Mouse (Mus musculus) pancreas, adult 10 weeks (tissue): Measurements from ENCODE around the gene Tjp3. TPM values are rescaled to one million over a fixed set of nuclear protein-coding genes. Genes with fewer than 3 reads are reported as not detected.

Experiments
- polyA plus RNA-seq: library from polyadenylated mRNA; stranded (reverse); fragments of 350-450 nt; fragmentation: Illumina TruSeq; extraction: RNeasy Lipid Tissue Mini Kit (QIAGEN cat#74804); gene quantifications from one replicate; pipeline ENCODE4 v1.2.3, GENCODE M21; 2015; ENCODE audit warnings: low read depth, low replicate concordance; ENCODE audit not compliant: insufficient read depth

Tjp3 gene
- polyA plus RNA-seq: 3.9 TPM

GRCm38 (mm10) chr10:81291511-81292104 is at the start of gene Tjp3:
Gene Tjp3 (minus strand): TSS chr10:81291581.

GRCm38 (mm10) chr10:81328386-81328785 is 37.0 kb upstream of the Tjp3 start, which contains the start of gene Tbxa2r:
Gene Tbxa2r (plus strand): TSS chr10:81328731.

GRCm38 (mm10) chr10:81320550-81321347 is 29.4 kb upstream of the Tjp3 start, which contains the start of gene Cactin:
Gene Cactin (plus strand): TSS chr10:81321103.

GRCm38 (mm10) chr10:81292554-81293333 is 1.4 kb upstream of the Tjp3 start, which contains the start of gene Pip5k1c:
Gene Pip5k1c (plus strand): TSS chr10:81292963.

DNA sequence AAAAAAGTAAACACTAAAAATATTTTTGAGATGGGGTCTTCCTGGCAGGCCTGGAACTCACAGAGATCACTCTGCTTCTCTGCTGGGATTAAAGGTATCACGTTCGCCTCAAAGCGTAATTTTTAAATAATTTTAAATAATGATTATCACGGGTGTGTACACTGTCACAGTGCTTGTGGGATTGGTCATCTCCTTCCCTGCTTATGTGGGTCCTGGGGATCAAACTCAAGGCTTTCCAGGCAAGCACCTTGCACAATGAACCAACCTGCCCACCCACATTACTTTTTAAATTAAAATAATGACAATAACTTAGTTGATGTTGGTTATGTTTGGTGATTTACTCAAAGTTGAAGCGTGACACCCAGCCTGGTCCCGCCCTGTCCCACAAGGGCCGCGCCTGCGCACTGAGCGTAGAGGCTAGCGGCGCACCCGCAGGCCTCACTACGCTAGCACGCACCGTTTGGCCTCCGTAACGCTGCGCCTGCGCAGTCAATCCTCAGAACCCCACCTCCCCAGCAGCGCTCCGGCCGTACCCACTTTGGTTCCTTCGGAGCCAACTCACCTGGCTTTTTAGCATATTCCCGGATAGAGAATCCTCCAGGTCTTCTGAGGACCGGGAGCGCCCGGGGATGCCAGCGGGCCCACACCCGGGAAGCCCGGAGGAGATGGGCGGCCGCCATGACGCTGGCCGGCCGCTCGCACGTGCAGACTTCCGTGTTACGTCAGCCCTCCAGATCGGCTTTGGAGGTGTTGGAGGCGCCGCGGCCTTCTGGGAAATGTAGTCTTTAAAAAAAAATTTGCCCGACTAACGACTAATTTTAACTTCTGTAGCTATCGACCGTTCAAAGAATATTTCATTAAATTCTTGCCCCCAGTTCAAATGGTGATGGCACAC is 24.9 kb downstream of the Tjp3 start, which contains the start of the genes Mrpl54 and Apba3:
Mrpl54 (minus strand) TSS at position 724 of the 895 bp plus-strand sequence.
Apba3 (plus strand) TSS at position 750 of the 895 bp plus-strand sequence.

DNA sequence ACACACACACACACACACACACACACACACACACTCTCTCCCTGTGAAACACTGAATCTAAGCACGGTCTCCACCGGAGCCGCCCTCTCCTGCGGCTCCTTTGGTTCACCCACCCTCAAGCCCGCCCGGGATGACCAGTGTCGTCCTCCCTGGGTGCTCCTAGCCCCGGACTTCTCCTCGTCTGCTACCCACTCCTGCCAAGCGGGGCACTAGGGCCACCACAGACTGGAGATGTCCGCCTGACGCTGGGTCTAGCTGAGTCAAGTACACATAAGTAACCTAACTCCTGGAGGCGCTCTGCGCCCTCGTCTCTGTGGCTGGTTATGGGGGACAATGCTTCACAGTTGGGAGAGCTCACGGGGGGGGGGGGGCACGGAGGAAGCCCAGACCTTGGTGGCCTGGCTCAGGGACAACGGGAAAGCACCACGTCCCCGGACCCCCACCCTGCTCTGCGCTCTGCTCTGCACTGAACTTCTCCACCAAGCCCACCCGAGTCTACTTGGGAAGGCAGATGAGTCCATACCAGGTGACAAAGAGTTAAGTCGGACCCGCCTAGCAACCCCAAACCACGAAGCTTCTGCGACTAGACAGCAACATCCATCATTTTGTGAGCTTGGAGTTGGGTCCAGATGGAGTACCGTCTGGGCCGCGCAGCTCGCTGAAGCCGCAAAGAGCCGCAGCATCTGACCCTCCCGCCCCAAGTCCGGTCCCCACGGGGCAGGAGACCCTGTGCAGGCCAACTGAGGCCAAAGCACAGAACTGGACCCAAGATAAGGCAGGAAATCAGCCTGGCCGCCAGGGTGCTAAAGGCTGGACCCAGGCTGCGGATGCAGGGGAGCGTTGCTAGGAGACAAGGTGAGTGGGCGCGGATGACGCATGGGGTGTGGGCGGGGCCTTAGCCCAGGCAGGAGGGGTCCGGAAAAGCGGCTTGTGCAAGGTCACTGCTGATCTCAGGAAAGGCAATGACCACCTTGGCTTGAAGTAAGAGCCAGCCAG is 38.7 kb downstream of the Tjp3 start, which contains the start of gene Matk:
Matk (plus strand) TSS at position 512 of the 996 bp plus-strand sequence.

DNA sequence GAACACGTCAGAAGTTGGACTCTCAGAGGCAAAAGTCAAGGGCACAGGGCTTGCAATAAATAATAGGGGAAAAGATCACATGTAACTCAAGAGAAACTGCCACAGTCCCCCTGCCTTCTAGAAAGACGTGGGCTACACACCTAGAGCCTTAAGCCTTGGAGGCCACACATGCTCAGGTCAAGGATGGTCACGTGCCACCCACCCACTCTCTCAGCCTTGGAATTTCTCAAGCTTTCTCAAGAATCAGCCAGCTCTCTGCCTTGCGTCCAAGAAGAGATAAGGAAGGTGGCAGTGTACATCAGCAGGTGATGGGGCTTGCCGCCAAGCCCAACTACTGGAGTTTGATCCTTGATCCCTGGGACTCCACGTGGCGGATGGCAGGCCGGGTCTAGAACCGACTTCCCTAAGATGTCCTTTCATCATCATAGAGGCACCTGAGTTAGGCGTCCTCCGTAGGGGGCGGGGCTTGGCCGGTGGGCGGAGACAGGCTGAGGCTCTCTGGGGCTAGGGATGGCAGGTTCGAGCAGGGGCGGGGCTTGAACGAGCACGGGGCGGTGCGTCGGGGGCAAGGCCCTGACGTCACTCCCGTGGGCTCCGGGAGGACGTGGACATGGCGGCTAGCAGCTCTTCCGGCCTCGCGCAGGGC is 58.7 kb downstream of the Tjp3 start, which contains the start of gene Zfr2:
Zfr2 (plus strand) TSS at position 576 of the 646 bp plus-strand sequence.

DNA sequence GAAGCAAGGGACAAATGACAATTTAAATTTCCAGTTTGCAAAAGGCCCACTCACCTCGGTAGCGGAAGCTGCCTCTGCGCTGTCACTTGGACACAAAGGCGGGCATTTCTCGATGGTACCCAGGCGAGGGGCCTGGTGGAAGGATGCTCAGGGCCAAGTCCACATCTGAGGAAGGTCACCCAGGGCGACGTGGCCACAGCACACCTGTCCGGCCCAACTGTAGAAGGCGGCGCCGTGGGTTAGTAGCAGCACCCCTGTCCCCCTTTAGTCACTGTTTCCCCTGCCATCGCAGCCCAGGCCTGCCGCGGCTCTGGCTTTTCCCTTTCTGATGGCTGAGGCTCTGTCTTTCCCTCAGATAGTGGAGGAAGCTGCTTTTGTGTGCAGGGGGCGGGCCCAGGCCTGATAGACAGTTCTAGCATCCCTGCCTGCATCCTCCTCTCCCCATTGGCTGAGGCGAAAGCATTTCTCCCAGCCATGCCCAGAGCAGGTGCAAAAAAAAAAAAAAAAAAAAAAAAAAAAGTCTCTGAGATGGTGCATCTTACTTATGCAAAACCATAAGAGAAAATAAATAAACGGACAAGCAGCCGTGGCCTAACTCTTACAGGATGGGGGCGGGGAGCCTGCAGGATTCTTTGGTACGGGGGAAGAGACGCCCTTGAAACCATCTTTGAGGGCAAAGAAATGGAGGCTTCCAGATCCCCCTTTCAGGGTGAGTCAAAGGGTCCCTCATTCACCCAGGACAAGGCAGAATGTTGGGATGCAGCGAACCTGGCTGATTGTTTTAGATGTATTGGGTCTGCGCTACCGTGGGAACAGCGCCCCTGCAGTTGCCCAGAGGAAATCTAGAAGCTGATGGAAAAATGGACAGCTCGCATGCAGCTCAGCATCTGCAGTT is 60.7 kb downstream of the Tjp3 start, which contains the start of gene Atcay:
Atcay (minus strand) TSS at position 396 of the 895 bp plus-strand sequence.

Other genes with a start within 250 kb of the Tjp3 start
- 24.1 TPM for gene Sgta, start 231.4 kb downstream of the Tjp3 start, polyA plus RNA-seq
- gene Thop1, start 221.5 kb downstream of the Tjp3 start, polyA plus RNA-seq: 11.8 TPM
- gene Creb3l3, start 192.7 kb downstream of the Tjp3 start, polyA plus RNA-seq: not detected
- 47.4 TPM for gene Map2k2, start 185.7 kb downstream of the Tjp3 start, polyA plus RNA-seq
- 5.4 TPM for gene Zbtb7a, start 156.4 kb downstream of the Tjp3 start, polyA plus RNA-seq
- gene Pias4, start 123.7 kb downstream of the Tjp3 start, polyA plus RNA-seq: 7.3 TPM
- 283 TPM for gene Eef2, start 115.0 kb downstream of the Tjp3 start, polyA plus RNA-seq
- gene Dapk3, start 108.6 kb downstream of the Tjp3 start, polyA plus RNA-seq: 9.3 TPM
- not detected for gene 4930442H23Rik, start 107.7 kb downstream of the Tjp3 start, polyA plus RNA-seq
- gene Nmrk2, start 89.5 kb downstream of the Tjp3 start, polyA plus RNA-seq: not detected
- gene Atcay, start 60.7 kb downstream of the Tjp3 start, polyA plus RNA-seq: 0.20 TPM
- 3.4 TPM for gene Zfr2, start 58.4 kb downstream of the Tjp3 start, polyA plus RNA-seq
- not detected for gene Matk, start 38.6 kb downstream of the Tjp3 start, polyA plus RNA-seq
- gene Mrpl54, start 24.6 kb downstream of the Tjp3 start, polyA plus RNA-seq: 21.2 TPM
- 30.7 TPM for gene Apba3, start 24.6 kb downstream of the Tjp3 start, polyA plus RNA-seq
- gene Pip5k1c, start 1.4 kb upstream of the Tjp3 start, polyA plus RNA-seq: 15.5 TPM
- 7.9 TPM for gene Cactin, start 29.5 kb upstream of the Tjp3 start, polyA plus RNA-seq
- 3.4 TPM for gene Tbxa2r, start 37.1 kb upstream of the Tjp3 start, polyA plus RNA-seq
- 1.4 TPM for gene Gipc3, start 51.7 kb upstream of the Tjp3 start, polyA plus RNA-seq
- 22.8 TPM for gene Hmg20b, start 58.9 kb upstream of the Tjp3 start, polyA plus RNA-seq
- gene Mfsd12, start 65.9 kb upstream of the Tjp3 start, polyA plus RNA-seq: 1.9 TPM
- gene 4930404N11Rik, start 74.2 kb upstream of the Tjp3 start, polyA plus RNA-seq: not detected
- gene Fzr1, start 86.9 kb upstream of the Tjp3 start, polyA plus RNA-seq: 5.1 TPM
- gene Dohh, start 92.8 kb upstream of the Tjp3 start, polyA plus RNA-seq: 9.1 TPM
- 2.6 TPM for gene Gm48551, start 92.9 kb upstream of the Tjp3 start, polyA plus RNA-seq
- 3.4 TPM for gene Gm48552, start 97.4 kb upstream of the Tjp3 start, polyA plus RNA-seq
- gene Smim24, start 101.5 kb upstream of the Tjp3 start, polyA plus RNA-seq: 23.5 TPM
- 11.0 TPM for gene Nfic, start 164.1 kb upstream of the Tjp3 start, polyA plus RNA-seq
- 0.76 TPM for gene Celf5, start 191.1 kb upstream of the Tjp3 start, polyA plus RNA-seq
- gene Ncln, start 204.8 kb upstream of the Tjp3 start, polyA plus RNA-seq: 25.2 TPM
- 1.3 TPM for gene S1pr4, start 208.6 kb upstream of the Tjp3 start, polyA plus RNA-seq
- not detected for gene Gna15, start 232.6 kb upstream of the Tjp3 start, polyA plus RNA-seq